Mouse (Mus musculus) fat pad, adult 2 months (tissue): ENCODE measurements around the gene Nup160.

Experiments used
- DNase-seq: peaks from one replicate; pipeline ENCODE4 v3.0.0-alpha.2; 2011; ENCODE audit warnings: low read depth, low spot score; ENCODE audit errors: extremely low read depth

Gene Nup160

GRCm38 (mm10) chr2:90677007-90677406, at the start of gene Nup160:
Gene Nup160, plus strand, starts transcription at chr2:90677215.
- DNase-seq, result no peak

DNA sequence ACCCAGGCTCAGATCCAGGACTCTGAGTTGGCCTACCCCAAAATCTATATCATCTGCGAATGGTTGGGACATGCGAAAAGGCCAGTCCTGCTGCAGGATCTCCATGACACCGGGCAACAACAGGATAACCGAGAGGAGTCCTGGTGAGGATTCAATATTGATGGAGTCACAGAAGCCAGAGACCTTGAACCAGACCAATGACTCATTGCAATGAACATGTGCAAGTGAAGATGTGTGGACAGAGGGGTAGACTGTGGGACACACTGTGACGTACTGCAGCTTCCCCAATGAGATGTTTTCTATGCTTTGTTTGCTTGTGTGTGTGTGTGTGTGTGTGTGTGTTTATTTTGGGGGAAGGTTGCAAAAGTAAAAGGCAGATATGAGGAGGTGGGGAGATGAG, 48.8 kb upstream of the Nup160 start:
- DNase-seq, result no peak

DNA sequence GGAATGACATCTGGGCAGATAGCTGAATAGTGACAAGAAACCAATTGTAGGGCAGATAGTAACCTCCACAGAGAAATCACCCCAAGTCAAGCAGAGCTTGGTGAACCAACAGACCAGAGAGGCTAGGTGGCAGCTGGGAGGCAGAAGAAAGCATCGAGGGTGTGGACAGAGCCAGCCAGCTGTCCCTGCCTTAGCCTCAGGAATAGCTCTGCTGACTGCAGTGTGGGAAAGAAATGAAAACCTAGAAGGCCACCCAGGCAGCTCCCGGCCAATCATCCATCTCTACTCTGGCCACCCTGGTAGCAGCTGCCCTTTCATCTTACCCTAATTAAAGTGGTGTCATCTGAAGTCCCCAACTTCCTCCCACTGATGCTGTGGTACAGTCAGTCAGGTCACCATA, 47.5 kb upstream of the Nup160 start:
- no peak for DNase-seq

GRCm38 (mm10) chr2:90631938-90632733, 44.9 kb upstream of the Nup160 start:
- DNase-seq, result no peak

DNA sequence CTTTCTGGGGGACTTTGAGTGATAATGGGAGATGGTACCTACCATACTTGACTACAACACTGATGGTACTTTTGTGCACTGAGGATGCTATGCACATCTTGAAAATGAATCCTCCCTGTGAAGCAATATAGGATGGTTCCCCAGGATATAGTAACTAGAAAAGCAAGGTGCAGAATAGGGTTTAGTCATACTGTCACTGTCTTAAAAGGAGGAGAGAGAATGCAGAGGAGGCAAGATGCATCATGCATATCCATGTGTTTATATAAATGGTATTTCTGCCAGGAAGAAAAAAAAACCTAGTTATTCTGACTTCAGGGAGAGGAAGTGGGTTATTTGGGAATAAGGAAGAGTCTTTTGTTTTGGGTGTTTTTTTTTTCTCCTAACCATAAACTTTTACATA, 42.3 kb upstream of the Nup160 start:
- DNase-seq, result no peak

DNA sequence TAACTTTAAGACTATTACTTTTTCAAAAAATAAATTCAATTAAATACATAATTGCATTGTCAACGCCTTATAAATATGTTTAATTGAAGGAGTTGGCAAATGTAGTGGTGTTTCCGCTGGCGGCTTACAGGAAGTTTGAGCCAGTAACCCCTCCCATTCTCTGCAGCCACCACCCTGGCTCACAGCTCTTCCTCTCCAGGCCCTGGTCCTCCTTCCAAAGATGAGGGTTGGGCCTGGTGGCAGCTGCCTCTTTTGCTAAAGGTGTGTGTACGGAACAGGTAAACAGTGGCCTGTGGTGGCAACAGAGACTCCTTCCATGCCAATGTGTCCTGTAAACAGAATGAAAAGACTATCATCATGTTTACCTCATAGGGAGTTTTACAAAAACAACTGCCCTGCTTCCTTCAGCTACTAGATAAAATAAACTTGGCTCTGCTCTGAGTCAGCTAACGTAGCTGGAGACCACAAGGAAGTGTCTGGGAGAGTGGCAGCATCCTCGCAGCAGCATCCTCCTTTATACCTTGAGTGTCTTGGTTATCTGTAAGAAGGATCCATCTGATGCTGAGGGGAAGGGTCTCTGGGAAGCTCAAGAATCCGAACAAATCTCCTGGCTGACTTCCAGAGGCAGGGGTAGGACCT, 41.8 kb upstream of the Nup160 start:
- DNase-seq, result no peak

GRCm38 (mm10) chr2:90636853-90637252, 40.2 kb upstream of the Nup160 start:
- DNase-seq, result no peak

DNA sequence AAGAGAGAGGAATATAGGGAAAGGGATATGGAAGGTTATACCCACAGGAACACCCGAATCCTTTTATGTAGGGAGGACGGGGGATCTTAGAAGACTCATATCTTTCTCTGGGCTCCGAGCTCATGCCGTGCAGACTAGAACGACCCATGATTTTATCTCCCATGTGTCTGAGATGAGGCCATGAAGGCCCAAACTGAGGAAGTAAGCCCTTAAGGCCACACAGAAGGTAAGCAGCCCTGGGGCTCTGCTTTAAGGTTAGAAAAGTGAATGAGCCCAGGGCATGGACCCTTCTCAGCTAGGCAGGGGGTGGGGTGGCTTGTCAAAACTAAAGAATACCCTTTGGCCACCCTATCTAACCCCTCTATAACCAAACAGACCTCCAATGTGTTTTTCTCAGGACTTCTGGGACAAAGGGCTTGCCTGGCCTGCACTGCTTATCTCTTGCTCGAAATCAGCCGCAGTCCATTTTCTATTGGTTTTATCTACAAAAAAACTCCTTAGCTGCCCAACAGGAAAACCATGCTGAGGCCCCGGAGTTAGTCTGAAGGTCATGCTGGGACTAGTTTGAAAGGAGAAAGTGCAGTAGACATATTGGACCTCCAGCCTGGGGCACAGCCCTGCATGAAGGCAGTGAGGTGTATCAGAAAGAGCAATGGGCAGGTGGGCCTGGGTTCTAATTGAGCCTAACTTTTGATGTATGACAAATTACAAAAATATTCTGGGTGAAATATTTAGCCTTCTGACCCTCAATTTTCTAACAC, 37.8 kb upstream of the Nup160 start:
- no peak for DNase-seq

DNA sequence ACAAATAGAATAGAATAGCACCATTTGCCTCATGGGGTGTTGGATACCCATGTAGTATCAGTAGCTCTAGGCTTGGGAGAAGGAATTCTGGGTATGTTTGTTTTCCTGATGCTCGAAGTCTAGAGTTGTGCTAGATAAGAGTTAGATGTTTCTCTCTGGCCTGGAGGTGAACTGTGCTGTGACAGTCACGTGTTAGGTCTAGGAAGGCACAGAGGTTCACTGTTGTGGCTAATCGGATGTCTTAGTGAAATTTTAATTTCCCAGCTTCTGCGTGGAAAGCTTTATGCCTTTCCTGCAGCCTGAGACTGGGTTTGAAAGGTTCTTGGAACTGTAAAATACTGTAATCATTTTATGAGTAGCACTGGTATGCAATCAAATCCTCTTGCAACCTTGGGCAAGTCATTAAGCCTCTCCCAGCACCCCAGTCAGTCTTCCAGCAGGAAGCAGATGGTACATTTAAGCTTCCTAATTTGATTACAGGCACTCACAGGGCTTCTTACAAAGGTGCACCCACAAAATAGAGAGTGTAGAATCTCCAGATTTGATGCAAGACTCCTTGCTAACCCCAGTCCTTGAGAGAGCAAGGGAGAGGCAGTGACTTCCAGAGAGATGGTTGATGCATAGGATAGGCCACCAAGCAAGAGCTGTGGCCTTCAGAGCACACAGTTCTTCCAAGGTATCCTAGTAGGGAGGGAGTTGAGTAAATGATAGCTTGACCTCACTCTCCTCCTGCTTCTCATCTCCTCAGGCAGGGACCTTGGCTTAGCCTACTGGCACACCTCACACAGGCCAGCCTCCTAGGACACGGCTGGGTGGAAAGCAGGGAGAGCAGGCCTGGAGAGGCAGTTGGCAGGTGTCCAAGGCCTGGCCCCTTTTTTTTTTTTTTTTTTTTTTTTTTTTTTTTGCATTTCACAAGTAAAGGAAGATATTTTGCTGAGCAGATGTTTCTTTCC, 37.0 kb upstream of the Nup160 start:
- DNase-seq, result no peak

GRCm38 (mm10) chr2:90641007-90641709, 35.9 kb upstream of the Nup160 start:
- no peak for DNase-seq

DNA sequence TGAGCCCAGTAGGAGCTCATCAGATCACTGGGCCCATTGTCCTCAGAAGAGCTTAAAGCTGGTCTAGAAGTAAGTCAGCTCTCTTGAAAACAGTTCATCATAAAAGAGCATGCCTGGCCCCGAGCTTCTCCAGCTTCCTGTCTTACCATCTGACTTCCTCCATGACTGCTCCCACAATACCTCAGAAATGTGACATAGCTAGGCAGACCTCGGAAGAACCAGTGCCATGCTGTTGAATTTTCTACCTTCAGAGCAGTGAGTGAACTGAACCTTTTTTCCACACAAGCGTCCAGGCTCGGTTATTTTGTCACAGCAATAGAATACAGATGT, 35.3 kb upstream of the Nup160 start:
- no peak for DNase-seq

- DNase-seq, result no peak
Measured at GRCm38 (mm10) chr2:90647084-90647483, 29.9 kb upstream of the Nup160 start.

DNA sequence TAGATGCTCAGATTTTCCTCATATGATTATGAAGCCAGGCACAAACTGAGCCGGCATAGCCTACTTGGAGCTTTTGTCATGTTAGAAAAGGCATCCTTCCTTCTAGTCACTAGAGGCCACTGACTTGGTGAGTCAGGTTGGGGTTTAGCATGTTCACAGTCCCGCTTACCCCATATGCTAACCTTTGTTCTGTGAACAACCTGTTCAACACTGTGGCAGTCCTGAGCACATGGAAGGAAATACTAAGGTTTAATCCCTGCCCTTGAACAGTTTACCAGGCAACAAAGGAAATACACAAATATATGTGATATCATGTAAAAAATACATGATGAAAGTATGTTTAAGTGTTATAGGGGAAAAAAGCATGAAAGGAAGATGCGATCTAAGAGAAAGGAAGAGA, 27.6 kb upstream of the Nup160 start:
- no peak for DNase-seq

DNA sequence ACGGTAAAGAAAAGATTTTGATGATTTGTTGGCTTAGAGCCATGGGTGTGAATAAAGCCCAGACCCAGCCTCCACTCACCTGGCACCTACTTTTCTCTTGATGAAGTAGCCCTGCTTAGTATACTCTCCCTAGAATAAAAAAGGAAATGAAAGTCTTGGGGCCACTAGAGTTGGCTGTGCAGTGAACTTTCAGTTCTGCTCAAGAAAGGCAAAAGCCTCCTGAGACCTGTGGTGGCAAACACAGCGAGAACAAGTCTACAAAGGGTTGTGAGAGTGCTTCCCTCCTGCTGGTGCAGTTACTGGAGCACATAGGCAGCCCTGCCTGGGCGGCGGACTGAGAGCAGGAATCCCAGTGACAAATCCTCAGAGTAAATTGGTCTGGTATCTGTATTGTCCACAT, 27.1 kb upstream of the Nup160 start:
- no peak for DNase-seq

GRCm38 (mm10) chr2:90652101-90652500, 24.9 kb upstream of the Nup160 start:
- no peak for DNase-seq

GRCm38 (mm10) chr2:90652993-90653392, 24.0 kb upstream of the Nup160 start:
- no peak for DNase-seq

- no peak for DNase-seq
Measured at GRCm38 (mm10) chr2:90655449-90655848, 21.6 kb upstream of the Nup160 start.

DNA sequence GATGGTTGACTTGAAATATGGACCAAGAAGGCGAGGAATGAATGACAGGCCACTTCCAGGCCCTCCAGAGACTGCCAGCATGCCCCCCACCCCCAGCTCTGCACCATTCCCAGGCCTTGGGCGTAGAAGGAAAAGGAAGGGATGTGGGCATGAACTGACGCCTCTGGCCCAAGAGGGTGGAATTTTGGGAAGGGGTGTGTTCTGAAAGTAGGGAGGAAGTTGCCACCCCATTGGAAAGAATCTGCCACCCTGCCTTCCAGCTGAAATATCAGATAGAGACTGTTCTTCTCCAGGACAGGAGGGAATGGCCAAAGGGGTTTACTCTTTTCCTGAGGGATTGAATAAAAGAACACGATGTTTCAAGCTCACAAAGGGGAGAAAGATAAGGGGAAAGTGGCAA, 18.4 kb upstream of the Nup160 start:
- no peak for DNase-seq

DNA sequence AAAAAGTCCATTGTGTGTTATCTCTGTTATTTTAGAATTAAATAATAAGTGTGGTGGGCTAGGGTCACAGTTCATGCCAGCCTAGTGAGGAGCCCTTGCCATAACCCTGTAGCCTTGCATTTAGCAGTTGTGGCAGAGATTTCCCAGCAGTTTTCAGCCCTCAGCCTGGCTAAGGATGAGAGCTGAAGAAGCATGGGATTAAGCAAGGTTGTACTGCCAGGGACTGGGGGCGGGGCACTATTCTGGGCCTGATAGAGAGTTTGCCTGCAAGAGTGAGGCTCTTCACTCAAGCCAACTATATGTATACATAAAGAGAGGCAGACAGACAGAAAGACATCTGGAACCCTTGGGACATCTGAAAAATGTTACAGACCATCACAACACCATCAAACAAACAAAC, 18.0 kb upstream of the Nup160 start:
- DNase-seq, result no peak

DNA sequence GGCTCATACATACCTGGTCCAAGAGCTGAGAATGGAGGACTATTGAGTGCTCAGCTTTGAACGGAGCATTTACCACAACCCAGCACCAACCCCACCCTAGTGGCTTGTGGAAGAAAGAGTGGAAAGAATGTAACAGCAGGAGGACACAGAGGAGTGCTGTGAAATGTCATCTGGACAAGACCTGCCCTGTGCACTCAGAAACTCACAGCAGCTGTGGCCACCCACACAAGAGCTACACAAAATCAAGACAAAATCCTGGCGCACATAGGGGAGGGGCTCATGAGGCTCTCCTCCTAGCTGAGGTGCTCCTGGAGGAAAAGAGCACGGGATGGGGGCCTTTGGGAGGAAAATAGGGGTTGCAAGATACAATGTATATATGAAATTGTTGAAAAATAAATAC, 17.4 kb upstream of the Nup160 start:
- DNase-seq, result no peak
